Mouse (Mus musculus): ENCODE results near the gene Slc7a7.

Slc7a7 gene

GRCm38 (mm10) chr14:54412629-54413170 is 4.9 kb downstream of the Slc7a7 start:
- DNase-seq (ENCODE audit: low read depth), result peak; percentile 75

- no peak for DNase-seq (ENCODE audit: low read depth)
These were observed 5.5 kb downstream of the Slc7a7 start for GRCm38 (mm10) chr14:54412000-54412576.

GRCm38 (mm10) chr14:54409980-54410810 is 7.4 kb downstream of the Slc7a7 start:
- peak; percentile 26 for DNase-seq (ENCODE audit: low read depth)

GRCm38 (mm10) chr14:54409057-54409645 is 8.4 kb downstream of the Slc7a7 start:
- DNase-seq (ENCODE audit: low read depth), result no peak

GRCm38 (mm10) chr14:54408336-54409056 is 9.1 kb downstream of the Slc7a7 start:
- DNase-seq (ENCODE audit: low read depth), result no peak

GRCm38 (mm10) chr14:54401723-54402122 is 15.9 kb downstream of the Slc7a7 start:
- no peak for DNase-seq (ENCODE audit: low read depth)

- DNase-seq (ENCODE audit: low read depth), result no peak
These were observed 18.6 kb downstream of the Slc7a7 start for GRCm38 (mm10) chr14:54398921-54399382.

- peak; percentile 77 for DNase-seq (ENCODE audit: low read depth)
These were observed 19.1 kb downstream of the Slc7a7 start for GRCm38 (mm10) chr14:54398528-54398916.

- no peak for DNase-seq (ENCODE audit: low read depth)
These were observed 19.6 kb downstream of the Slc7a7 start for GRCm38 (mm10) chr14:54397872-54398527.

GRCm38 (mm10) chr14:54396685-54397084 is 20.9 kb downstream of the Slc7a7 start:
- DNase-seq (ENCODE audit: low read depth), result peak; percentile 4

- DNase-seq (ENCODE audit: low read depth), result no peak
These were observed 23.3 kb downstream of the Slc7a7 start for GRCm38 (mm10) chr14:54394309-54394708.

- no peak for DNase-seq (ENCODE audit: low read depth)
These were observed 23.8 kb downstream of the Slc7a7 start for GRCm38 (mm10) chr14:54393794-54394193.

GRCm38 (mm10) chr14:54390843-54391242 is 26.7 kb downstream of the Slc7a7 start:
- DNase-seq (ENCODE audit: low read depth), result no peak

GRCm38 (mm10) chr14:54387546-54387945 is 30.0 kb downstream of the Slc7a7 start:
- no peak for DNase-seq (ENCODE audit: low read depth)

- DNase-seq (ENCODE audit: low read depth), result peak; percentile 12
These were observed 31.5 kb downstream of the Slc7a7 start for GRCm38 (mm10) chr14:54385968-54386618.

- DNase-seq (ENCODE audit: low read depth), result peak; percentile 40
These were observed 33.2 kb downstream of the Slc7a7 start for GRCm38 (mm10) chr14:54384396-54384795.

GRCm38 (mm10) chr14:54383355-54383771 is 34.2 kb downstream of the Slc7a7 start:
- DNase-seq (ENCODE audit: low read depth), result peak; percentile 81

- DNase-seq (ENCODE audit: low read depth), result no peak
These were observed 34.9 kb downstream of the Slc7a7 start for GRCm38 (mm10) chr14:54382641-54383040.

- no peak for DNase-seq (ENCODE audit: low read depth)
These were observed 35.8 kb downstream of the Slc7a7 start for GRCm38 (mm10) chr14:54381816-54382215.

GRCm38 (mm10) chr14:54380616-54381015 is 37.0 kb downstream of the Slc7a7 start:
- no peak for DNase-seq (ENCODE audit: low read depth)

- DNase-seq (ENCODE audit: low read depth), result no peak
These were observed 38.0 kb downstream of the Slc7a7 start for GRCm38 (mm10) chr14:54379571-54379970.

Measured in 416B (cell line).